Mouse (Mus musculus) liver, embryonic 14.5 days (tissue): ENCODE results near the gene 3100002H09Rik. TPM values are rescaled to one million over a fixed set of nuclear protein-coding genes. Genes with fewer than 3 reads are reported as not detected.

ENCODE experiments used
- ATAC-seq: fragments of 200-750 bp; cut with Nextera tagmentation; 2 replicates; pipeline ENCODE4 v1.8.0; 2017; ENCODE audit warnings: moderate number of reproducible peaks, mild to moderate bottlenecking, moderate library complexity; ENCODE audit not compliant: insufficient read depth
- DNase-seq, 3 experiments: peaks; one replicate each; pipeline ENCODE4 v3.0.0-alpha.2; 2012 to 2013; ENCODE audit warnings: low read depth in 3 of 3, low spot score in 3 of 3
- H3K27ac ChIP-seq: fragments of 300-500 bp; sonication (generic); 2 replicates; pipeline ENCODE4 v1.5.1; 2014; ENCODE audit warnings: moderate library complexity, mild to moderate bottlenecking, control low read depth, inconsistent platforms
- H3K27me3 ChIP-seq: fragments of 300-500 bp; sonication (generic); 2 replicates; pipeline ENCODE4 v1.6.1; 2014; ENCODE audit warnings: mild to moderate bottlenecking, low read length, moderate library complexity; ENCODE audit not compliant: control insufficient read depth, insufficient read depth
- H3K36me3 ChIP-seq: fragments of 300-500 bp; sonication (generic); replicated peaks from 2 replicates; pipeline ENCODE4 v1.6.1; 2014; ENCODE audit warnings: low read depth; ENCODE audit not compliant: control insufficient read depth, insufficient read depth
- H3K4me1 ChIP-seq, 2 experiments: fragments of 200-500 bp in 1 of 2; fragments of 300-500 bp in 1 of 2; sonication (generic) in 1 of 2; replicated peaks; 2 replicates each; pipeline ENCODE4 v1.6.1; 2012 to 2014; ENCODE audit warnings: antibody characterized with exemption in 1 of 2, inconsistent platforms in 1 of 2, low read length in 1 of 2; ENCODE audit not compliant: control insufficient read depth in 2 of 2, insufficient read depth in 2 of 2
- H3K4me2 ChIP-seq: fragments of 300-500 bp; sonication (generic); 2 replicates; pipeline ENCODE4 v1.6.1; 2014; ENCODE audit warnings: low read depth, mild to moderate bottlenecking, control low read depth, moderate library complexity
- H3K4me3 ChIP-seq, 2 experiments: fragments of 200-500 bp in 1 of 2; fragments of 300-500 bp in 1 of 2; sonication (generic) in 1 of 2; 2 replicates each; pipeline ENCODE4 v1.5.1; 2012 to 2014; ENCODE audit warnings: low read depth in 2 of 2, low read length in 2 of 2, mild to moderate bottlenecking in 2 of 2, control low read depth in 1 of 2, inconsistent platforms in 1 of 2, moderate library complexity in 1 of 2; ENCODE audit not compliant: insufficient read depth in 1 of 2
- H3K9ac ChIP-seq: fragments of 300-500 bp; sonication (generic); replicated peaks from 2 replicates; pipeline ENCODE4 v1.6.1; 2014; ENCODE audit warnings: mild to moderate bottlenecking, control low read depth, moderate library complexity
- H3K9me3 ChIP-seq: fragments of 300-500 bp; sonication (generic); 2 replicates; pipeline ENCODE4 v1.6.1; 2016; ENCODE audit warnings: low read length, mixed read lengths; ENCODE audit not compliant: control insufficient read depth
- CTCF ChIP-seq: IDR thresholded peaks from 2 replicates; pipeline ENCODE4 v1.5.1; 2016; ENCODE audit warnings: antibody characterized with exemption, low read depth, control low read depth
- EP300 ChIP-seq: IDR thresholded peaks from 2 replicates; pipeline ENCODE4 v1.6.1; 2016; ENCODE audit warnings: antibody characterized with exemption, low read depth
- WGBS: fragments of 180-500 bp; shearing (Covaris S2); extraction: QIAGEN DNeasy Blood & Tissue Kit; methylation state at CpG from one replicate; pipeline ENCODE4 v1.1.7; 2014; ENCODE audit not compliant: insufficient replicate concordance; 5-methylcytosine and 5-hydroxymethylcytosine counted together
- polyA plus RNA-seq, 2 experiments: library from polyadenylated mRNA; depleted of rRNA in 1 of 2; stranded (reverse) in 1 of 2; unstranded in 1 of 2; fragments of >200 nt; fragmentation: Nextera tagmentation in 1 of 2; extraction: Ambion mirVana in 1 of 2; gene quantifications; 2 replicates each; pipeline versions ENCODE4 v1.2.1 to v1.2.3; 2012 to 2014

Gene 3100002H09Rik
- polyA plus RNA-seq, 2 experiments = not detected

DNA sequence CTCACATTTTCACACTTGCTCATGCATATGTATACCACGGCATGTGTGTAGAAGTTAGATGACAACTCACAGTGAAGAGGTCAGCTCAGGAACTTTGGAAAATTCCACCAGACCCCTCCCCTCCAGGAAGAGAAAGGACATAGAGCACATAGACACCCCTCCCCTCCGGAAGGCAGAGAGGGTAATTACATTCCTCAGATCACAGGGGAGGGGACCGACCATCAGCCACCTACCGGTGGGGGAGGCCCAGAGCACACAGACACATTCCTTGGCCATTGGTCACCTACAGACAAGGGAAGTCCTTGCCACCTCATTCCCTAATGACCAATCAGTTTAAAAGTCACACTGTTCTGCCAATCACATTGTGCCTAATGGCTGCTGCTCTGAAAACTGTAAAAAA lies 20.9 kb upstream of the 3100002H09Rik start:
- H3K36me3 ChIP-seq = no peaks in the 10 kb centered on the region
- H3K9me3 ChIP-seq = no peaks in the 10 kb centered on the region
- DNase-seq (no peak), ATAC-seq (no peak)
- no peak overlapping the region for H3K27ac ChIP-seq
- H3K9ac ChIP-seq = no peak overlapping the region
- 35% methylated on average over 4 of the region's 4 CpGs for WGBS
- TF ChIP-seq CTCF (no peak), EP300 (no peak)
- H3K27me3 ChIP-seq = no peaks in the 10 kb centered on the region
- H3K4me2 ChIP-seq = no peak overlapping the region
- H3K4me1 ChIP-seq = no peaks in the 10 kb centered on the region
- no peak overlapping the region for H3K4me3 ChIP-seq

- Histone ChIP-seq H3K4me2 (no peak overlapping the region), H3K27me3 (no peaks in the 10 kb centered on the region), H3K9ac (no peak overlapping the region), H3K27ac (no peak overlapping the region), H3K9me3 (no peaks in the 10 kb centered on the region), H3K4me1 (no peaks in the 10 kb centered on the region), H3K36me3 (no peaks in the 10 kb centered on the region), H3K4me3 (no peak overlapping the region)
- TF ChIP-seq EP300 (no peak), CTCF (no peak)
- 67% methylated on average over 1 of the region's 1 CpGs for WGBS
- DNase-seq (no peak), ATAC-seq (no peak)
Measured at GRCm38 (mm10) chr4:124626836-124627235, 16.2 kb upstream of the 3100002H09Rik start.

DNA sequence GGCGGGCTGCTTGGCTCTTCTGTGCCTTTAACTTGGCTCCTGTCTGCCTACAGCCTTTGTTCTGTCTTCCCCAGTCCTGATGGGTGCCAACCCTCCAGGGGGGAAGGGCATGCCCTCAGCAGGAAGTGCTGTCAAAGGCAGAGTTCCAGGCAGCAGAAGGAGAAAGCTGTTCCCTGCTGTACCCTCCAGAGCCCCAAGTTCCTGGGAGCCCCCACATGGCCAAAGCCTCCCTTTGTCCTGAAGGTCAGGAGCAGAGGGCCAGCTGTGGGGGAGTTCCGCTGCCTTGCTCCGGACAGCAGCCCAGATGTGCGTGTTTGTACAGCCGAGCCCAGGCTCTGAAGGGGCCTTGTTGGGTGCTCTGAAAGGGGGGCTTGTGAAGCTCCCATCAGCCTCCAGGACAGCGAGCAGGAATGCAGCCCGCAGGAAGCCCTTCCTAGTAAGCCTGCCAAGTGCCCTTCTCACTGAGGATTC lies 13.5 kb upstream of the 3100002H09Rik start:
- DNase-seq (no peak), ATAC-seq (no peak)
- H3K36me3 ChIP-seq = no peaks in the 10 kb centered on the region
- no peak overlapping the region for H3K4me3 ChIP-seq
- no peaks in the 10 kb centered on the region for H3K9me3 ChIP-seq
- H3K9ac ChIP-seq = no peak overlapping the region
- no peaks in the 10 kb centered on the region for H3K4me1 ChIP-seq
- WGBS = 47% methylated on average over 7 of the region's 7 CpGs
- H3K27ac ChIP-seq = no peak overlapping the region
- H3K27me3 ChIP-seq = no peaks in the 10 kb centered on the region
- H3K4me2 ChIP-seq = no peak overlapping the region
- no peak for TF ChIP-seq CTCF
- TF ChIP-seq EP300 = no peak

DNA sequence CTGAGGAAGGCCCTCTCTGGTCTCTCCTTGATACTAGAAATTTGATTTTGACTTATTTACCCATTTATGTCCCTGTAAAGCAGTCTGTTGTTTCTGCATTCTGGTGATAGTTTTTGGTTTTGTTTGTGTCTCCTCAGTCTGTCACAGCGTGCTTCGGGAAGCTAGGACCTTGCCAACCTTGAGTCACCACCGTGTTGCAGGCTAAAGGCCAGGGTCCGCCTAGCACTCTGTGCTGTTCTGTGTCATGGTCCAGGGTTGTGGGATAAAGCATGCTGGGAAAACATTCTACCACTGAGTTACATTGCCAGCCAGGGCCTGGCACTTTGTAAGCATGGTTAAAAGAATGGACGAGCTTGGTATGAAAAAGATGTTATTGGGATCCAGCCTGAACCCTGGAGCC lies 12.0 kb upstream of the 3100002H09Rik start:
- DNase-seq (no peak), ATAC-seq (no peak)
- TF ChIP-seq EP300 (no peak), CTCF (no peak)
- no peak overlapping the region for H3K27ac ChIP-seq
- H3K27me3 ChIP-seq = peaks cover 8% of the 10 kb centered on the region
- H3K9me3 ChIP-seq = no peaks in the 10 kb centered on the region
- H3K4me2 ChIP-seq = no peak overlapping the region
- H3K9ac ChIP-seq = no peak overlapping the region
- no peaks in the 10 kb centered on the region for H3K4me1 ChIP-seq
- H3K36me3 ChIP-seq = no peaks in the 10 kb centered on the region
- H3K4me3 ChIP-seq = no peak overlapping the region
- 71% methylated on average over 5 of the region's 5 CpGs for WGBS

GRCm38 (mm10) chr4:124621406-124621805 lies 10.8 kb upstream of the 3100002H09Rik start:
- Histone ChIP-seq H3K4me2 (no peak overlapping the region), H3K36me3 (no peaks in the 10 kb centered on the region), H3K27me3 (peaks cover 16% of the 10 kb centered on the region), H3K4me1 (no peaks in the 10 kb centered on the region), H3K27ac (no peak overlapping the region), H3K9me3 (no peaks in the 10 kb centered on the region), H3K4me3 (no peak overlapping the region), H3K9ac (no peak overlapping the region)
- DNase-seq = no peak
- TF ChIP-seq CTCF = no peak
- no peak for TF ChIP-seq EP300
- no peak for ATAC-seq
- 47% methylated on average over 11 of the region's 11 CpGs for WGBS
